Mouse (Mus musculus) intestine, embryonic 16.5 days (tissue): ENCODE data around the gene Ighmbp2. TPM values are rescaled to one million over a fixed set of nuclear protein-coding genes. Genes with fewer than 3 reads are reported as not detected.
"Not testable (repeated sequence)": the region's sequence is repeated elsewhere in the genome, so short reads cannot be mapped to it uniquely, and the experiment has no call there.

Source experiments
- ATAC-seq: fragments of 200-750 bp; cut with Nextera tagmentation; 2 replicates; pipeline ENCODE4 v1.8.0; 2017; ENCODE audit warnings: moderate TSS enrichment, moderate library complexity
- H3K27ac ChIP-seq: fragments of 300-500 bp; sonication (generic); 2 replicates; pipeline ENCODE4 v1.5.1; 2014; ENCODE audit warnings: mild to moderate bottlenecking, low read length
- H3K27me3 ChIP-seq: fragments of 300-500 bp; sonication (generic); replicated peaks from 2 replicates; pipeline ENCODE4 v1.6.1; 2014; ENCODE audit warnings: low read length, control low read depth, mixed read lengths; ENCODE audit not compliant: control insufficient read depth, insufficient read depth
- H3K36me3 ChIP-seq: fragments of 300-500 bp; sonication (generic); 2 replicates; pipeline ENCODE4 v1.6.1; 2014; ENCODE audit warnings: low read length, control low read depth; ENCODE audit not compliant: control insufficient read depth, insufficient read depth
- H3K4me1 ChIP-seq: fragments of 300-500 bp; sonication (generic); 2 replicates; pipeline ENCODE4 v1.6.1; 2014; ENCODE audit warnings: low read length, control low read depth, mixed read lengths; ENCODE audit not compliant: control insufficient read depth, insufficient read depth
- H3K4me2 ChIP-seq: fragments of 300-500 bp; sonication (generic); 2 replicates; pipeline ENCODE4 v1.6.1; 2014; ENCODE audit warnings: low read depth, low read length, control low read depth
- H3K4me3 ChIP-seq: fragments of 300-500 bp; sonication (generic); 2 replicates; pipeline ENCODE4 v1.5.1; 2014; ENCODE audit warnings: mild to moderate bottlenecking, low read length
- H3K9ac ChIP-seq: fragments of 300-500 bp; sonication (generic); 2 replicates; pipeline ENCODE4 v1.6.1; 2014; ENCODE audit warnings: low read depth, low read length
- H3K9me3 ChIP-seq: fragments of 300-500 bp; sonication (generic); 2 replicates; pipeline ENCODE4 v1.6.1; 2016; ENCODE audit warnings: low read length, control low read depth; ENCODE audit not compliant: control insufficient read depth
- WGBS: fragments of 180-500 bp; shearing (Covaris S2); extraction: QIAGEN DNeasy Blood & Tissue Kit; methylation state at CpG from one replicate; pipeline ENCODE4 v1.1.7; 2014; 5-methylcytosine and 5-hydroxymethylcytosine counted together
- microRNA-seq: library from miRNA; unstranded; fragments of <30 nt; microRNA quantifications from one replicate; pipeline ENCODE4, GENCODE M21; 2016
- polyA plus RNA-seq: library from polyadenylated mRNA; unstranded; fragments of >200 nt; fragmentation: Nextera tagmentation; extraction: Ambion mirVana; gene quantifications from 2 replicates; pipeline ENCODE4 v1.2.1, GENCODE M21; 2015

Gene Ighmbp2
- polyA plus RNA-seq, 1 experiment from 2014 or later = 7.9 TPM

- no peak for ATAC-seq
- 94% methylated on average over 8 of the region's 8 CpGs for WGBS
- peaks cover 24% of the 10 kb centered on the region for H3K36me3 ChIP-seq
- no peak overlapping the region for H3K4me3 ChIP-seq
- no peak overlapping the region for H3K27ac ChIP-seq
- no peaks in the 10 kb centered on the region for H3K27me3 ChIP-seq
- no peaks in the 10 kb centered on the region for H3K9me3 ChIP-seq
- H3K4me1 ChIP-seq = no peaks in the 10 kb centered on the region
- no peak overlapping the region for H3K9ac ChIP-seq
- no peak overlapping the region for H3K4me2 ChIP-seq
Measured at GRCm38 (mm10) chr19:3260016-3260415, 22.8 kb downstream of the Ighmbp2 start.

DNA sequence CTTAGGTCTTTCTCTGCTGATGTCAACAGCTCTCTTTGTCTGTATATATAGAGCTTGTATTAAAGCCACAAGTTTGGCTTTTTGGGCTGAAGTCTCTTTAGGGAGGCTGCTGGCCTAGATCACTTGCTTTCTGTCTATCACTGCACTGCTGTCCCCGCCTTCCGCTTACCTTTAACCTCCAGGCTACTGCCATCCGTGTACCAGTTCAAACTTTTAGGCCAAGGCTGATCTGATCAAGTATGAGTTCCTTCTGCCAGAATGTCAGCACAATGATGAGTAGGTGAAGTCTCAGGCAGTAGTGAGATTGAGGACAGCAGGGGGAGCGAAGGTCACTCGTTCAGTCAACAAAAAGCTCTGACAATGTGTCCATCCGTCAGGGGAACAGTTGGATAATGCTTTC, 57.6 kb downstream of the Ighmbp2 start:
- not testable (repeated sequence) for H3K9me3 ChIP-seq, H3K36me3 ChIP-seq, H3K4me3 ChIP-seq, H3K4me1 ChIP-seq, H3K9ac ChIP-seq, ATAC-seq, H3K27ac ChIP-seq, H3K27me3 ChIP-seq, H3K4me2 ChIP-seq
- WGBS = 75% methylated on average over 3 of the region's 6 CpGs

- not testable (repeated sequence) for H3K4me2 ChIP-seq, H3K27me3 ChIP-seq, H3K9me3 ChIP-seq, H3K27ac ChIP-seq, H3K4me3 ChIP-seq, ATAC-seq, H3K36me3 ChIP-seq, H3K9ac ChIP-seq, H3K4me1 ChIP-seq
- WGBS = 65% methylated on average over 1 of the region's 1 CpGs
Measured at GRCm38 (mm10) chr19:3214937-3215336, 67.9 kb downstream of the Ighmbp2 start.

Small RNA genes lying within 50 kb of the gene (microRNA-seq; reads per million reads assigned to microRNA genes)
- not detected for gene Mir6984

Other genes starting within 250 kb of the Ighmbp2 start
- gene Mrpl21, start 116 bp downstream of the Ighmbp2 start, polyA plus RNA-seq = 108 and 122 TPM in 2 replicates
- gene Cpt1a, start 39.3 kb upstream of the Ighmbp2 start, polyA plus RNA-seq = 43.7 and 49.5 TPM in 2 replicates
- gene Tesmin, start 105.8 kb upstream of the Ighmbp2 start, polyA plus RNA-seq = 0.16 and 0.43 TPM in 2 replicates
- 16.7 and 17.7 TPM in 2 replicates for gene Gal, start 131.5 kb upstream of the Ighmbp2 start, polyA plus RNA-seq